10 mouse cellular contexts compared by ENCODE assay signal in genomic region chr1:174172605-174173004, GRCm38 (mm10). TPM values are rescaled to one million over a fixed set of nuclear protein-coding genes. Genes with fewer than 3 reads are reported as not detected.
A peak's percentile ranks its signal among the peaks of the same experiment; 100 is the strongest.
DNase-seq lines count a peak whose midpoint lies in the region; ATAC-seq and TF ChIP-seq lines count a peak whose summit lies in the region.
"Had no signal": no experiment of that assay in that cellular context is flagged by ENCODE, and none has a peak within 500 bp of the region (broad histone marks: within the 10 kb centered on the region; RNA-seq: fewer than 3 reads in every experiment).

Gene Spta1 (plus strand): TSS chr1:174172776.

- peak; percentile 93 to 94 for TF ChIP-seq EP300 in MEL (IDR thresholded peaks at IDR 0.05; ENCODE audit: low read depth in 1 of 2, low read length in 2 of 2)

- DNase-seq in MEL (ENCODE audit: low read depth, low spot score), result peak; percentile 90
- peak; percentile 42 to 66 for DNase-seq in heart, adult 9 months (ENCODE audit: low spot score in 2 of 2)
- no peak for DNase-seq in thymus, postnatal 0 days (ENCODE audit: low spot score)
- no peak for DNase-seq in adrenal gland, postnatal 4 days (ENCODE audit: low spot score in 2 of 2)
- no peak for DNase-seq in cerebellum, adult 11-12 months

- peaks cover 16 to 19% of the 10 kb centered on the region in 2 experiments for H3K36me3 ChIP-seq in MEL (ENCODE audit: control insufficient read depth in 1 of 2, insufficient read depth in 2 of 2, low read length in 2 of 2)
- peaks cover 24% of the 10 kb centered on the region for H3K36me3 ChIP-seq in liver, embryonic 16.5 days (ENCODE audit: control insufficient read depth, insufficient read depth)
- H3K36me3 ChIP-seq: hindbrain, embryonic 13.5 days; limb, embryonic 13.5 days; neural tube, embryonic 13.5 days had no signal

- peak; percentile 76 for ATAC-seq in liver, embryonic 16.5 days (ENCODE audit: low read depth)

- H3K4me3 ChIP-seq in MEL (ENCODE audit: control insufficient read depth in 1 of 2, insufficient read depth in 1 of 2, low read depth in 2 of 2, low read length in 2 of 2), result peak within 1 kb of the TSS; percentile 63 to 96
- peak within 1 kb of the TSS; percentile 58 for H3K4me3 ChIP-seq in bone marrow, adult 2 months (replicated peaks; ENCODE audit: control insufficient read depth, low read depth, low read length)
- H3K4me3 ChIP-seq in liver, embryonic 16.5 days (ENCODE audit: low read depth, low read length), result peak within 1 kb of the TSS; percentile 74
- H3K4me3 ChIP-seq: hindbrain, embryonic 13.5 days; limb, embryonic 13.5 days; neural tube, embryonic 13.5 days had no signal

- peak within 1 kb of the TSS; percentile 96 for H3K27ac ChIP-seq in MEL (ENCODE audit: control insufficient read depth, low read depth, low read length)
- peak within 1 kb of the TSS; percentile 59; the same call in 1 of the 2 replicates for H3K27ac ChIP-seq in bone marrow, adult 2 months (ENCODE audit: control insufficient read depth, insufficient read depth, low read depth, low read length, poor library complexity)
- H3K27ac ChIP-seq in liver, embryonic 16.5 days (ENCODE audit: low read length), result peak within 1 kb of the TSS; percentile 96
- H3K27ac ChIP-seq: hindbrain, embryonic 13.5 days; limb, embryonic 13.5 days; neural tube, embryonic 13.5 days had no signal

- peaks cover 7% of the 10 kb centered on the region in 2 experiments for H3K4me1 ChIP-seq in MEL (ENCODE audit: control insufficient read depth in 1 of 2, insufficient read depth in 2 of 2, low read length in 2 of 2)
- H3K4me1 ChIP-seq in bone marrow, adult 2 months (ENCODE audit: control insufficient read depth, insufficient read depth, low read length), result no peaks in the 10 kb centered on the region
- peaks cover 19% of the 10 kb centered on the region for H3K4me1 ChIP-seq in liver, embryonic 16.5 days (ENCODE audit: control insufficient read depth, low read depth, low read length)
- H3K4me1 ChIP-seq: hindbrain, embryonic 13.5 days; limb, embryonic 13.5 days; neural tube, embryonic 13.5 days had no signal

- TF ChIP-seq RAD21 in MEL (IDR thresholded peaks at IDR 0.05; ENCODE audit: low read depth, low read length), result no peak

- 31% methylated on average over 3 of the region's 3 CpGs for WGBS in bone marrow, adult 2 months
- WGBS in liver, embryonic 16.5 days (ENCODE audit: insufficient replicate concordance), result 19% methylated on average over 3 of the region's 3 CpGs

- peak within 1 kb of the TSS; percentile 70 for H3K4me2 ChIP-seq in liver, embryonic 16.5 days (ENCODE audit: low read depth, low read length)
- H3K4me2 ChIP-seq: hindbrain, embryonic 13.5 days; limb, embryonic 13.5 days; neural tube, embryonic 13.5 days had no signal

- no peak; a peak in 2 of 4 replicates for TF ChIP-seq POLR2A in MEL (IDR thresholded peaks at IDR 0.05; ENCODE audit: control insufficient read depth in 1 of 2, insufficient read depth in 1 of 2, low read depth in 1 of 2, low read length in 2 of 2, poor library complexity in 1 of 2)
- TF ChIP-seq POLR2A in bone marrow, adult 2 months (IDR thresholded peaks at IDR 0.05; ENCODE audit: borderline replicate concordance, control insufficient read depth, low read depth, low read length), result no peak

- H3K79me2 ChIP-seq in MEL (ENCODE audit: control insufficient read depth, insufficient read depth, low read length, poor library complexity), result peaks cover 10% of the 10 kb centered on the region

- no peak for TF ChIP-seq CTCF in MEL (IDR thresholded peaks at IDR 0.05 in 2 of 3, conservative IDR thresholded peaks at IDR 0.05 in 1 of 3; ENCODE audit: control insufficient read depth in 1 of 3, insufficient read depth in 1 of 3, low read depth in 2 of 3, low read length in 3 of 3, poor library complexity in 1 of 3, severe bottlenecking in 1 of 3)
- no peak for TF ChIP-seq CTCF in bone marrow, adult 2 months (IDR thresholded peaks at IDR 0.05; ENCODE audit: control insufficient read depth, insufficient read depth, low read length)

- peak within 1 kb of the TSS; percentile 82 for H3K9ac ChIP-seq in MEL (ENCODE audit: control insufficient read depth, low read depth, low read length, poor library complexity, severe bottlenecking)
- H3K9ac ChIP-seq in liver, embryonic 16.5 days (ENCODE audit: low read depth, low read length), result peak within 1 kb of the TSS; percentile 77
- H3K9ac ChIP-seq: hindbrain, embryonic 13.5 days; limb, embryonic 13.5 days; neural tube, embryonic 13.5 days had no signal

- H3K9me3 ChIP-seq in MEL (replicated peaks; ENCODE audit: insufficient read depth, low read length), result no peaks in the 10 kb centered on the region
- no peaks in the 10 kb centered on the region for H3K9me3 ChIP-seq in liver, embryonic 16.5 days (replicated peaks; ENCODE audit: control insufficient read depth, low read length)
- H3K9me3 ChIP-seq: hindbrain, embryonic 13.5 days; limb, embryonic 13.5 days; neural tube, embryonic 13.5 days had no signal

- no peaks in the 10 kb centered on the region for H3K27me3 ChIP-seq in MEL (ENCODE audit: control insufficient read depth in 1 of 2, insufficient read depth in 2 of 2, low read length in 2 of 2)
- H3K27me3 ChIP-seq in liver, embryonic 16.5 days (ENCODE audit: control insufficient read depth, insufficient read depth, low read depth, low read length), result no peaks in the 10 kb centered on the region
- H3K27me3 ChIP-seq: hindbrain, embryonic 13.5 days; limb, embryonic 13.5 days; neural tube, embryonic 13.5 days had no signal

TF ChIP-seq in MEL, 35 proteins besides CTCF, POLR2A, EP300 and RAD21:
- TF ChIP-seq POLR2AphosphoS5 (IDR thresholded peaks at IDR 0.05; ENCODE audit: borderline replicate concordance, low read depth, low read length), result no peak
- no peak for TF ChIP-seq ELF1 (IDR thresholded peaks at IDR 0.05; ENCODE audit: low read depth, low read length)
- TF ChIP-seq SMC3 (IDR thresholded peaks at IDR 0.05; ENCODE audit: low read depth, low read length), result no peak
- TF ChIP-seq MAZ (IDR thresholded peaks at IDR 0.05; ENCODE audit: low read depth, low read length), result no peak
- TF ChIP-seq ZMIZ1 (IDR thresholded peaks at IDR 0.05; ENCODE audit: low read depth, low read length), result no peak
- peak; percentile 68 for TF ChIP-seq MYB (IDR thresholded peaks at IDR 0.05; ENCODE audit: low read depth, low read length)
- peak; percentile 85 for TF ChIP-seq RCOR1 (IDR thresholded peaks at IDR 0.05; ENCODE audit: low read depth, low read length)
- TF ChIP-seq TBP (IDR thresholded peaks at IDR 0.05; ENCODE audit: low read depth, low read length), result peak; percentile 82
- no peak for TF ChIP-seq USF2 (IDR thresholded peaks at IDR 0.05; ENCODE audit: borderline replicate concordance in 1 of 2, insufficient read depth in 1 of 2, low read depth in 1 of 2, low read length in 2 of 2)
- peak; percentile 94 for TF ChIP-seq TCF12 (IDR thresholded peaks at IDR 0.05; ENCODE audit: low read depth, low read length)
- TF ChIP-seq POLR2AphosphoS2 (IDR thresholded peaks at IDR 0.05; ENCODE audit: low read length), result no peak
- peak; percentile 61; the same call in 1 of the 2 replicates for TF ChIP-seq MXI1 (IDR thresholded peaks at IDR 0.05; ENCODE audit: low read depth, low read length)
- TF ChIP-seq BHLHE40 (IDR thresholded peaks at IDR 0.05; ENCODE audit: borderline replicate concordance, low read depth, low read length), result no peak
- TF ChIP-seq ZNF384 (IDR thresholded peaks at IDR 0.05; ENCODE audit: low read depth, low read length), result peak; percentile 43; the same call in 1 of the 2 replicates
- peak; percentile 91 for TF ChIP-seq MAFK (IDR thresholded peaks at IDR 0.05; ENCODE audit: borderline replicate concordance, low read depth, low read length)
- TF ChIP-seq ETS1 (IDR thresholded peaks at IDR 0.05; ENCODE audit: low read depth, low read length), result peak; percentile 94
- 0 out of 2 replicates have a peak, but pooled peaks have one; percentile 48 for TF ChIP-seq UBTF (IDR thresholded peaks at IDR 0.05; ENCODE audit: borderline replicate concordance, insufficient read depth, low read depth, low read length)
- TF ChIP-seq GABPA (IDR thresholded peaks at IDR 0.05; ENCODE audit: low read depth, low read length), result peak; percentile 97
- peak; percentile 89 for TF ChIP-seq GATA1 (IDR thresholded peaks at IDR 0.05; ENCODE audit: low read depth, low read length)
- TF ChIP-seq MYC (IDR thresholded peaks at IDR 0.05; ENCODE audit: low read depth, low read length), result no peak
- peak; percentile 38; the same call in 1 of the 2 replicates for TF ChIP-seq JUND (IDR thresholded peaks at IDR 0.05; ENCODE audit: low read depth, low read length)
- no peak for TF ChIP-seq USF1 (IDR thresholded peaks at IDR 0.05; ENCODE audit: low read depth, low read length)
- TF ChIP-seq NELFE (IDR thresholded peaks at IDR 0.05; ENCODE audit: low read depth, low read length), result 0 out of 2 replicates have a peak, but pooled peaks have one; percentile 32
- TF ChIP-seq HCFC1 (IDR thresholded peaks at IDR 0.05; ENCODE audit: low read depth, low read length), result peak; percentile 17; the same call in 1 of the 2 replicates
- TF ChIP-seq TAL1 (IDR thresholded peaks at IDR 0.05; ENCODE audit: low read length), result peak; percentile 87
- TF ChIP-seq SIN3A (IDR thresholded peaks at IDR 0.05; ENCODE audit: low read length), result peak; percentile 90
- TF ChIP-seq MEF2A (IDR thresholded peaks at IDR 0.05; ENCODE audit: extremely low read depth, insufficient replicate concordance, low read depth, low read length, poor library complexity, severe bottlenecking), result no peak
- TF ChIP-seq E2F4 (IDR thresholded peaks at IDR 0.05; ENCODE audit: borderline replicate concordance, low read depth, low read length), result peak; percentile 89
- TF ChIP-seq KAT2A (conservative IDR thresholded peaks at IDR 0.05; ENCODE audit: low read depth, low read length), result no peak
- no peak for TF ChIP-seq ZKSCAN1 (IDR thresholded peaks at IDR 0.05; ENCODE audit: low read depth, low read length)
- TF ChIP-seq CHD1 (IDR thresholded peaks at IDR 0.05; ENCODE audit: low read depth, low read length), result no peak
TF ChIP-seq in MEL: peak in this region for 17.

RNA-seq across cellular contexts. Expression of gene Spta1, which starts in this region (rescaled TPM):
- 39.1 and 43.5 TPM in 2 replicates for total RNA-seq in MEL (2012; rRNA removed)
- 10 to 100 TPM; 46.1 to 98.0 TPM for polyA plus RNA-seq in MEL (2012; ENCODE audit: insufficient read depth in 1 of 2, insufficient read length in 2 of 2, low read depth in 1 of 2, low replicate concordance in 2 of 2, missing spikeins in 1 of 2)
- polyA plus RNA-seq in bone marrow, adult 2 months (2011; ENCODE audit: insufficient read depth, insufficient read length, low replicate concordance, missing spikeins), result 47.1 and 68.7 TPM in 2 replicates
- polyA plus RNA-seq in liver, embryonic 16.5 days (2015; fragmentation: Nextera tagmentation; extraction: Ambion mirVana), result 35.2 and 38.2 TPM in 2 replicates
- 0.05 and 0.07 TPM in 2 replicates for polyA plus RNA-seq in thymus, postnatal 0 days (2015; fragmentation: Nextera tagmentation; extraction: Ambion mirVana)
- total RNA-seq in adrenal gland, postnatal 4 days (2021), result 10 to 100 TPM in 1 of 2 experiments, 1 to 10 TPM in 1; 5.0 to 10.4 TPM

Comparison
In these comparisons a context has a peak if more than half of its experiments do, and no peak if none do; other contexts are left out.
1. RNA of gene Spta1 (polyA plus RNA-seq): 46.1 to 98.0 TPM in MEL, 47.1 to 68.7 TPM in bone marrow, adult 2 months and 35.2 to 38.2 TPM in liver, embryonic 16.5 days; 0.05 to 0.07 TPM in thymus, postnatal 0 days; every median in the first group is over 10 times any median in the second.
2. DNase-seq: peak in MEL (single experiment) and heart, adult 9 months (2 of 2); none in thymus, postnatal 0 days (single experiment), adrenal gland, postnatal 4 days (0 of 2) and cerebellum, adult 11-12 months (single experiment).
3. Peak in every context shown above with its lines, with median percentiles within 50 percentile points of each other: H3K27ac ChIP-seq and H3K4me3 ChIP-seq.